Mouse (Mus musculus) adrenal gland, postnatal 36 days (tissue): Measurements from ENCODE around the gene Phc2. TPM values are rescaled to one million over a fixed set of nuclear protein-coding genes. Genes with fewer than 3 reads are reported as not detected.
"Not testable (repeated sequence)": the region's sequence is repeated elsewhere in the genome, so short reads cannot be mapped to it uniquely, and the experiment has no call there.

ENCODE experiments used
- DNase-seq, 2 experiments: peaks; one replicate each; pipeline ENCODE4 v3.0.0; 2021; ENCODE audit warnings: mixed read lengths in 1 of 2
- total RNA-seq, 2 experiments: library from RNA; stranded (reverse); gene quantifications; 2 replicates each; pipeline ENCODE4 v1.2.3; 2021

Phc2 gene
- total RNA-seq, 2 experiments from 2014 or later: 74.8 to 83.2 TPM

DNA sequence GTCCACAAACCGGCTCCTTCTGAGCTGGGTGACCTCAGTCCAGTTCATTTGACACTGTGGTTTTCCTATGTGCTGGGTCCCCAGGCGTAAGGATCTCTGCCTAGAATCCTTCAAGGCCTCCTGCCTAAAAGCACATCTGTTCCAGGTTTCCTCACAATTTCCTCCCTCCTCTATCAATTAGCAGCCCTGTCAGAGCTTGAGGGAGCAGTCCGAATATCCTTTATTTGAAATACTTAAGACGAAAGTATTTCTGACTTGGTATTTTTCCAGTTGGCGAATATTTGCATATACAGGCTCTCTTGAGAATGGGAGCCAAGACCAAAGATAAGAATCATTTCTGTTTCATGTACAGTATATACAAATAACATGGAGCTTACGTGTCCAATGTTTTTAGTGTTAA, 8.6 kb upstream of the Phc2 start:
- no peak for DNase-seq

DNA sequence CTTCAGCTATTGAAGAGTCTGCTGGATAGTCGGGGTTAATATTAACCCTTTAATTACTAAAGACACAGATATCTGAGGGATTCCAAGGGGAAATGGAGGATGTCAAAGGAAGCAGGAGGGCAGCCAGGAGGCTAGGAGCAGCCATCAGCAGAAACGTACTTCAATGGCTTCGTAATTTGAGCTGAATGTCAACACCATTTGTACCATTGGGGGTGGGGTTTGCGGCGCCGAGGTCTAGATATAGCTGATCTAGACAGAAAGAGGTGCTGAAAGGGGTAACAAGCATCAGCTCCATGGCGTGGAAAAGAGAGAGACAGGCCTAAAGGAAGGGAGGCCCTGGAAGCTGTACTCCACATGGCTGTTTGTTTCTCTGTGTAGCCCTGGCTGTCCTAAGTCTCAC, 7.7 kb upstream of the Phc2 start:
- DNase-seq: no peak

DNA sequence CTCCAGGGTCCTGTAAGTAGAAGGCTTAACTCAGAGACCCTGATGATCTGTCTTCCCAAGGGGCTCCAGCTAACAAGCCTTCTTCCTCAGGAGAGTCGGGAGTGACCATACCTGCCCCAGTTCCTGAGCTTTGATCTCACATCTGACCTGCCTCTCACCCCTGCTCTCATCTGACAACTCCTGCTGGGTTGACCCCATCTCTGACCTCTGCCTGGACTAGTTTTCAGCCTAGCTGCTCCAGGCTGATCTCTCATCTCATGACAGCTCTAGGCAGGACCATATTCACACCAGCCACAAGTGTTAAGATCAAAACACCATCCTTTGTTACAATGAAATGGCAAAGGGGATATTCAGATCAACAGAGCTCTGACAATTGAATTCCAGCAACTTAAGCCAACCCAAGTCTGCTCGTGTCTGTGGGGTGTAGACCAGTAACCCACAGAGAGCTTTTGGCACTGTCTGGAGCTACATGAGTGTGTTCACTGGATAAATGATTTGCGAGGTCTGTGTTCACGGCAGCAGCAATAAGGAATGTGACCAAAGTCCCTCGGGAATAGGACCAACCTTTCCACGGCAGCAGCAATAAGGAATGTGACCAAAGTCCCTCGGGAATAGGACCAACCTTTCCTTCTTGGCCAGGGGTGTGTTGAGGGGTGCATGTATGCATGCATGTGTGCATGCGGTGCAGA, 5.8 kb upstream of the Phc2 start:
- no peak for DNase-seq

DNA sequence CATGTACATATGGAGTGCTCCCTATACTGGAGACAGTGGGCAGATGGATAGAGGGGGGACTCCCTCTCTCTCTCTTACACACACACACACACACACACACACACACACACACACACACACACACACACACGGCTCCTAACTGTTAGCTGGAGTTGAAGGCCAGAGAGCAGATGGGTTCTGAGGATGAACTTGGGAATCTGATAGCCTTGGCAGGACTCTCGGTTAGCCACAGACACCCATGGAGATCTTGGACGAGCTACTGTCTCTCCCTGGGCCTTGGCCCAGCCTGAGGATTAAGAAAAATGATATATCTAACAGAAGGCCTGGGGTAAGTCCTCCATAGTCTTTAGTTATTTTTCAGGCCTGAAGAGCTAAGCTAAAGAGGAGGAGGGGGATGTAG, 3.0 kb upstream of the Phc2 start:
- DNase-seq: no peak

DNA sequence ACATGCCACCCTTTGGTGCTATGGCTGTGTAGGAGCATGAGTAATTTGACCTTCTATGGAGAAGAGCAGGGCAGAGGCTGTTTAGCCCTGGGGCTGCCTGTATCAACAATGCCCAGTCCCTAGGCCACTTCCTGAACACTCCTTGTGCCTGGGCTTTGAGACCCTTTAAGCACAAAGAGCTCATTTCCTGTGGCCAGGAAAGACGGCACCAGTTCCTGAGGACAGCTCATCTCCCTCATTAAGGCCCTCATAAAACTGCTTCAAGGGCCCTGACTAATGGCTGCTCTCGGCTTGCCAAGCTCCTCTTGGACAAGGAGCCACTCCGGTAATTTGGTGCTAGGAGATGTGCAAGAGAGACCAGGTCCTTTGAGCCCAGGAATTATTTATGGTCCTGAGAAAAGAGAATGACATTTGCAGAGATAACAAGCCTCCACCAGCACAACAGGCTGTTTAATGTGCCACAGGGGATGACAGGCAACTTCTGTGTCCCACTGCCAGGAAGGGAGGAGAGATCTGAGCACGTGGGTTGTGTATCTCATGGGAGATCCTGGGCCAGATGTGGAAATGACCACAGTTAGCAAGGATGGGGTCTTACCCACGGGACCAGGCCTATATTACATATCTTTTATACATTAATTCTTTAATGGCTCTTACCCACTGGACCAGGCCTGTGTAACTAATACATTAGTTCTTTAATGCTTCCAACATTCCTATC, 1.8 kb upstream of the Phc2 start:
- peak; percentile 44 to 46 for DNase-seq

DNA sequence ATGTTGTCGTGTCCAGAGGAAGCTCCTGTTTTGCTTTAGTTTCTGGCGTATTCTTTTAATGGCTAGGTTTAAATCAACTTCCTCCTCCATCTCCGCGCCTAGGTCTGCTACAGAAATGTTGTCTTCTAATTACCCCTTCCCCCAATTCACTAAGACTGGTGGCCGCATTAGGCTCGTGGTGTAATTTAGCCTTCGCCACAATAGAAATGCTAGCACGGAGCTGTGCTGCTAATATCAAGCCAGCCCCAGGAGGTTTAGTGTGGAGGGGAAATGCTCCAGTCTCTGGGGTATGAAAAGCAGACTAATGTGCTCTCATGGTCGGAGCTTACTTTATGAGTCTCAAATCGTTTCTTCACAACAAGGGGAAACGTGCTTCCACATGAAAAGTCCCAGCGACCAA, 944 bp downstream of the Phc2 start:
- DNase-seq: no peak

DNA sequence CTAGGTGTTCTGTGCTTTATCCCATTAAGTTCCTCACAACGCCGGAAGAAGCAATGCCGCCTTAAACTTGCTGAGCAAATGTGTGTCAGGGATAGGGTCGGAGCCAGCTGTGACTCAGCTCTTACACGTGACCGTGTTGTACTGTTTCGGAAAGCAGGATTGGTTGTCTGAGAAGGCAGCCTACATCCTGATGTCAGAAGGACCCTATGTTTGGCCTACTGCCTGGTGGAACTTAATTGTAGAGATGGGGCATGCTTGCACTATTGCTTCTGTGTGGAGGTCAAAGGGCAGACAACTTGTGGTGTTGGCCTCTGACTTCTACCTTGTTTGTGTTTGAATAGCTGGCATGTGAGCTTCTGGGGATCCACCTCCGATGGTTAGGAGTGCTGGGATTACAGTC, 5.7 kb downstream of the Phc2 start:
- DNase-seq: peak; percentile 55 to 58

DNA sequence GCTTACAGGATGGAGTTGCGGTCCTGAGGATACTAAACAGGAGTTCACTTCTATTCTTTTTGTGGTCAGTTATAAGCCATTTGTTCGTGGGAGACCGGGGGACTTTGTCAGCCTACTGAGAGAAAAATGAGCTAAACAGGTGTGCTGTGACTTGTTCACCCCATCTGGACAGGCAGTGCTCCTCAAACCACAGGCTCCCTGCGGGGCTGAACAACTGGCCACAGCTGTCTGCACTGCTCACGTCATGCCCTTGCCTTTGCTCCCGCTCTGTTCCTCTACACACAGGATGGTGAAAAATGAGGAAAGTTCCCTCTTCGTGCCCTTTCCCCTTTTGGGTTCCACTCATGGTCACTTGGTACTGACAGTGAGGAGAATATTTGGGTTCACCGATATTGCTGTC, 6.6 kb downstream of the Phc2 start:
- DNase-seq: no peak

DNA sequence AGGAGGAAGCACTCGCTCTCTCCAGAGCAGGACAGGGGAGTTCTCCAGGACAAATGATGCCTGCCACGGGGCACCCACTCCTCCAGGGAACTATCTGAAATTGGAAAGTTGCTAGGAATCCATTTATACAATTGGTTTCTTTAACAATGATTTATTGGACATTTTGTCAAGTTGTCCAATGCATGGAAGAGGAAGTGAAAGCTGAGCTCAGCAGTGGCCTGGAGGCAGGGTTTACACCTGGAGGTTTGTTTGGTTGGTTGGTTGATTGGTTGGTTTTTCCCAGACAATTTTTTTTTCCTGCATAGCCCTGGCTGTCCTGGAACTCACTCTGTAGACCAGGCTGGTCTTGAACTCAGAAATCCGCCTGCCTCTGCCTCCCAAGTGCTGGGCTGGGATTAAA, 9.5 kb downstream of the Phc2 start:
- no peak for DNase-seq

DNA sequence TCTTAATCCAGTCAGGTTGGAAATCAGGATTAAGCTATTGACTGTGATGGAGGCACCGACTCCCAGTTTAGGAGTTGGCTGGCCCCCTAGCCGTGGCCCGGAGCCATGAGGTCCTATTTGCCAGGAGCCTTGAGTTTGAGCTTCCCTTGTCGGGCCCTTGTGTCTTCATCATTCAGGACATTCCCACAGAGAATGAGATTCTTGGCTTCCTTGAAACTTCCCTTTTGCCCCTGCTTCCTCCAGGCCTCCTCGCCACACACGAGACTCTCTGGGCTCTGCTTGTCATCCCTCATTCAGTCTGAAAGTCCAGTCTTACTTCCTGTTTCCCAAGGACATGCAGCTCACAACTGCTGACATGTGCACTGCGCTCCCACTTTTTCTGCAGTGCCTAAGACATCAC, 11.9 kb downstream of the Phc2 start:
- DNase-seq: peak in 1 of 2 experiments; percentile 16

DNA sequence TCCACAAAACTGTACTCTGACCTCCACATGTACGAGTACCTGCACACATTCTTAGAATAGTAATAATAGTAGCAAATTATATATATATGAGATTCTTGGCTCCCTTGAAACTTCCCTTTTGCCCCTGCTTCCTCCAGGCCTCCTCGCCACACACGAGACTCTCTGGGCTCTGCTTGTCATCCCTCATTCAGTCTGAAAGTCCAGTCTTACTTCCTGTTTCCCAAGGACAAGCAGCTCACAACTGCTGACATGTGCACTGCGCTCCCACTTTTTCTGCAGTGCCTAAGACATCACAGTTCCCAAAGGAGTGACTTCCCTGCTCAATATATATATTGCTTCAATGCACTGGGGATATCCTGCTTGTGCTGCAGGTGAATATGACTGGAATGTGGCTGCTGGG, 12.7 kb downstream of the Phc2 start:
- DNase-seq: not testable (repeated sequence)

DNA sequence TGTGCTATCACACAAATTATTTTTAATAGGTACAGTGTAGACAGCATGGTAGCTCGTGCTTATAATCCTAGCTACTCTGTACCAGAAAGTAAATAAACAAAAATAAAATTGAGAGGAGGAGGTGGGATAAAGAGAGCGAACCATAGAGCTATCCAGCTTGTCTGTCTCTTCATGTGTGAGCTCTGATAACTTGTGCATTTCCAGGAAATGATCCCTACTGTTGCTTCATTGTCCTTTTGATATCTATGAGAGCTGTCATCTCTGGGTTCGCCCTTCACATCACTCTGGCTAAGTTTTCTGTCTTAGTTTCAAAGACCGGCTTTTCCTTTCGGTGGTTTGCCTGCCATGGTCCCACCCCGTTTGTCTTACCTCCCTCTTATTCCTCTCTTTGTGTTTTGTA, 14.7 kb downstream of the Phc2 start:
- no peak for DNase-seq

DNA sequence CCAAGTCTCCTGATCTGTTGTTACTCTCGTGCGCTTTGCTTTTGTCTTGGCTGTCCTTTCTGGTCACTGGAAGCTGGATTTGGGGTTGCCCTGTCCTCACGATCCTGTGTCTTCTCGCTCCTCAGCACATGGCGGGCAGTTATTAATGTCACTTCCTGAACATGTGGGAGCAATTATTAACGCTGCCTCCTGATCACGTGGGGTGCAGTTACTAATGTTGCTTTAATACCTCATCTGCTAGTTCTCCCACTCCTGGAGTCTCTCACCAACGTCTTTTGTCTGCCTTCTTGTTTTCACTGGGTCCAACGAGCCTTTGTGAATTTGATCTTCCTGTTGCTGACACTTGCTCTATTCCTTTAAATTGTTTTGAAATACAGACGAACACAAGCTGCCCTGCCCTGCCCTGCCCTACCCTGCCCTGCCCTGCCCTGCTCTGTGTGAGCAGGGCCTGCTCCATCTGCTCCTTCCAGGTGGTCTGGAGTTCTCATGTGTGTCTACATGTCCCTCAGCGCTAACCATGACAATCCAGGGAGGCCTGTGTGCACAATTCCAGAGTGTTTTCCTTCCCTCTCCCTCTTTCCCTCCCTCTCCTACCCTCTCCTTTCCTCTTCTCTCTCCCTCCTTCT, 16.2 kb downstream of the Phc2 start:
- DNase-seq: no peak

DNA sequence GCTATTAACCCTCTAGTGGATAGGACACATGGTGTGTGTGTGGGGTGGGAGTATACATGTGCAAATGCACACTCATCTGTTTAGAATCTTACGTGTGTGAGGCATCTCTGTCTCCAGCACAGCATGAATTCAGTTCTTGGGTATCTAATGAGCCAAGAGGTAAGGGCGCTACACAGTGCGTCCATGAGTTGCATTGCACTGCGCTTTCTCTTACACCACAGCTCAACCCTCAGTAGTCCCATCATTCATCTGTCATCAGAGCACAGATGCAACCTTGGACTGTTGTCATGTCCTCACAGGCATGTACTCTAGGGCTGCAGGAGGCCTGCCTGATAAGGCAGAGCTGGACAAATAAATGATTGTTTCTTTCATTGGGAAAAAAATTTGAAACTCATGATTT, 18.0 kb downstream of the Phc2 start:
- DNase-seq: no peak

DNA sequence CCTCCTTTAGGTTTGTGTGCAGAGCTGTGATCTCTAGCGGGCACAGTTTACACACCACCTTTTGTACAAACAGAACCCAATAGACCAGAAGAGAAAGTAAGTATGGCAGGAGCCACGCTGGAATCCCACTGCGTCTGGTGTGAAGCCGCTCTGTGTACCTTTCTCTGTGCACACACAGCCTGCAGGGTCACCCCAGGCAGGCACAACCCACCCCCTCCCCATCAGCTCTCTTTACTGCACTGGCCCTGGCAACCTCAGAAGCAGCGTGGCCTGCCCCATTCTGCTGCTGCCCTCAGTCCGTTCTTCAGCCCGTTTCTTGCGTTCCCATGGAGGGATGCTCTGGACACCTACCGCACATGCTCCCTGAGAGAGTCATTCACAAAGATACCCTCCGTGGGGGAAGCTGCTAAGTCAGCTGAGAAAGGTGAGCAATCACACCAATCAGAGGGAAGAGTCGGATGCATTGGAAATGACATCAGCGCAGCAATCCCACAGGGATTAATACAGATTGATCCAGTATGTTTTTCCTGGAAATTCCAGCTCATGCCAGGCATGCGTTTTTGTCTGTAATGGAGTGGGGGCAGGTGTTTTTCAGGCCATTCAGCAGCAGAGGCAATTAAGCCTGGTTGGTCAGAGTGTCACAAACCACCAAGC, 24.2 kb downstream of the Phc2 start:
- DNase-seq: no peak

DNA sequence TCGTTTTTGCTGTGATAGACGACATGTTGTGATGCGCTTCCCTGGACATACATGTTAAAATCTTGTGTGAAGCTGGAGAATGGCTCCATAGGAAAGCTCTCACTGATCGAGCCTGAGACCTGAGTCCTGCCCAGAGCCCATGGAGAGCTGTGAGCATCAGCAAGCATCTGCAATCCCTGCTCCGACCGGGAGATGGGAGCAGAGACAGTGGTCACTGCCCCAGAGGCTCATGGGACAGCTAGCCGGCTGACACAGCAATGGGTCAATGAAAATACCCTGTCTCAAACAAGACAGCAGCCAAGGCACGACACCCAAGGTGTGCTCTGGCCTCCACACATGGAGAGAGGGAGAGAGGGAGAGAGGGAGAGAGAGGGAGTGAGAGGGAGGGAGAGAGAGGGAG, 26.6 kb downstream of the Phc2 start:
- peak; percentile 26 to 44 for DNase-seq

DNA sequence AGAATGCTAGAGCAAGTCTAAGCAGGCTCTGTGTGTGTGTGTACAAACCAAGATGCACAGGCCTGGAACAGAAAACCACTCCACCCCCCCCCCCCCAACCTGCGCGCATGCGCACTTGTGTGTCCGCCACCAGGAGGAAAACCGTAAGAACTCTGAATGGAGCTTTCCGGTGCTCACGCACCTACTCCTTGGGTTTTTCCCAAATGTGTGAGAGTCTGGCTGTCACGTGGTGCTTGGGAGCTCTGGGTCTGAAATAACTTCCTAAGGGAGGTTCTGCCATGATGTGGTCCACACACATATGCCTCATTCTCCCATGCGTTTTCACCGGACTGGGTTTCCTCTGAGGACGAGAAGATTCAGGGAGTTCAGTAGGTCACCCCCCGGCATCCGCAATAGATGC, 27.8 kb downstream of the Phc2 start:
- no peak for DNase-seq

DNA sequence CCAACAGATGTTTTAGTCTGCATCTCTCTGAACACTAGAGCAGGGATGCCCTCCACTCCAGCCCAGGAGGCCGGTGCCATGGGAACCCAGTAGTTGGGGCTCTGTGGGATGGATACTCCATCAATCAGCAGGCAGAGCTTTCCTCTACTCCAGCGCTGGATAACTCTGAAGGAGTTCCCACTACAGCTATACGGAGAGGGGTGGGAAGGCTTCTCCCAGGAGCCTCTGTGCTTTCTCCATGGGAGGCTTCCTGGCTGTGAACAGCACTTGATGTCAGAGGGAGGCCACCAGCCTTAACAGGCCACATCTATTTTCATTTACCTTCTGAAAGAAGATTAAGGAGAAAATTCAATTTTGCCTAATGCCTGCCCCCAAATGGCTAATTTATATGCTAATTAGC, 29.2 kb downstream of the Phc2 start:
- no peak for DNase-seq

DNA sequence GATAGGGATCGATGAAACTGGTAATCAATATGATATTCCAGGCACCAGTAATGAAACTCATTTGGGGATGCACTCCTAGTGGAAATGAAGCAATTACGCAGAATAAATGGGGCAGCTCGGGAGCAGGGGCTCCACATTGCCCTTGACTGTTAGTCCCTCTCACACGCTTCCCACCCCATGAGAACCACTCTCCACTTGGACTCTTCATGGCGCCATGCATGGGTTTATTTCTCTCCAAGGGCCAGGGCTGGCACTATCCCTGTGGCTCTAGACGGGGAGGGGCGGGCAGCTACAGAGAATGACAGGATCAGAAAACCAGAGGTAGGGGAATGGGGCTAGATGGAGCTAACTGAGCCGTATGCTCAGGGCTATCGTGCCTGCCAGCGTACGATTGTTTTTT, 29.6 kb downstream of the Phc2 start:
- no peak for DNase-seq

DNA sequence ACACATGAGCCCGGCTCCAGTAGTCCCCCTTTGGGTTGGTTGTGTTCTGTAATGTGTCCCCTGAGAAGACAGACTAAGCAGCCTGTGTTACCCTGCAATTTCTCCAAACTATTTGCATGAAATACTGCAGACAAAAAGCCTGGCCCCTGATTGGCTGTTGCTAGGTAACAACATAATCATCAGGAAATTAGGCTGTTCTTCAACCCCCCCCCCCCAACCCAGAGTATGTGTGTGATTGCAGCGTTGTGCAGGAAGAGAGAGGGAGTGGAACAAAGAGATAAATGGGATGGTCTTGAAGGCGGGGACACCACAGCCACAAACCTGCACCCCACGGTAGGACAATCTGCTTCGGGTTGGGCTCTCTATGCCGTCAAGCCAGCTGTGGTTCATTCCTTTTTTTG, 34.0 kb downstream of the Phc2 start:
- no peak for DNase-seq

DNA sequence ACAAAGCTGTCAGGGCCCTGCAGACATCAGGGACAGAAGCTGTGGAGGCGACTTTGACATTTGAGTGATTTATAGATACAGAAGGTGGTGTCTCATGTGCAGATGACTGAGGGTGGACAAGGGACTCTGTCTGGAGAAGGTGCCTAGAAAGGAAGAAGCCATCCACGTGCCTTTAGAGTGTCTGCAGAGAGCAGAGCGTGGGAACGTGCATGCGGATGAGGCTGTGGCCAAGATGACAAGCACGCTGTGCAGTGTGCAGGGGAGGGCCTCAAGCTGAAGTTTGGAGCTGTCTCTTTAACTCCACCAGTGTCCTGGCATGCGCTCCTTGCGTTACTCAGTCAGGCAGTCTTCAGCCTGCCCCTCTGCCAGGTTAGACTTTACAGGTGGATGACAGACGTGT, 34.5 kb downstream of the Phc2 start:
- DNase-seq: no peak

DNA sequence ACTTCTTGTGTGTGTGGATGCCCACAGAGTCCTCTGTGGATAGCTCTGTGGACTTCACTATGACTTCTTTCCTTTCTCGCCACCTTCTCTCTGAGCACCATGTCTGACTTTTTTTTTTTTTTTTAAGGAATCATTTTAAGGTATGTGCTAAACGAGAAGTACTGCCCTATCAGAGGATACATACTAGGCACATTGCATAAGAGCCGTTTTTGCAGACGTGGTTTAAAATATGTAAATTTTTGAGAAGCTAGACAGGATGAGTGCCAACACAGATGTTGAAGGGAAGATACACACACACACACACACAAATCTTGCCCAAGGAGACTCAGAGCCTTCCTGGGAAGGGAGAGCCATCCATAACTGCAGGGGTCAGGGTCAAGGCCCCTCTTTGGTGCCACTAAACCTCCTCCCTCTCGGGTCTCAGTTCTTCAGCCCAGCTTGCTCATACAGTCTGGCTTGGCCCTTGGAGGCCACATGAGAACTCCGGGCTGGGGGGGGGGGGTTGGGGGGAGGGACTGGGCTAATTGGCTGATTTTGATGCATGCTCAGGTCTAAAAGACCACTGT, 35.3 kb downstream of the Phc2 start:
- DNase-seq: no peak

DNA sequence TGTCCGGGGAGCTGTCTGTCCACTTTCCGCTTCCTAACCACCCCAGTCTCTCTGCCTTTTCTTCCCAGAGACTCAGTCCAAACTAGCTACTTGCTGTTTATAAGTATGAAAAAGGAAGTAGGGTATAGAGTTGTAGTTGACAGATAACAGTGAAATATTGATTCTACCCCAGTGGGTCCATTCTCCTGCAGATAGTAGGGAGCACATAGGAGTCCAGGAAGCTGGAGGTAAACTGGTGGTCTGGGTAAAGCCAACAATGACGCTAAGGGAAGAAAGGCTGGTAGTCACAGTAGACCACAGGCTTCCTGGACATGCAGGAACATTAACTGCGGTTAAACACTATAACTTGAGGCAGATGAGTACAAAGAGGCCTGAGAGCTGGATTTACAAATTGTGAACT, 36.7 kb downstream of the Phc2 start:
- no peak for DNase-seq
